Mouse (Mus musculus) myocyte (in vitro differentiated cells): Measurements from ENCODE around the gene Tnfrsf14.

Source experiments
- E2F4 ChIP-seq: IDR thresholded peaks from one replicate; pipeline ENCODE4 v1.6.1; 2011; ENCODE audit warnings: mild to moderate bottlenecking, control low read depth, moderate library complexity; ENCODE audit not compliant: insufficient read depth
- MYOD1 ChIP-seq, 3 experiments: IDR thresholded peaks; one replicate each; pipeline ENCODE4 v1.6.1; 2011; ENCODE audit warnings: control low read depth in 2 of 3, low read depth in 2 of 3, mild to moderate bottlenecking in 2 of 3, moderate library complexity in 1 of 3; ENCODE audit not compliant: insufficient read length in 2 of 3, control insufficient read depth in 1 of 3
- MYOG ChIP-seq, 3 experiments: IDR thresholded peaks; one replicate each; pipeline ENCODE4 v1.6.1; 2011; ENCODE audit warnings: control low read depth in 2 of 3, low read depth in 2 of 3, mild to moderate bottlenecking in 2 of 3; ENCODE audit not compliant: insufficient read length in 2 of 3, control insufficient read depth in 1 of 3, insufficient read depth in 1 of 3
- POLR2A ChIP-seq: IDR thresholded peaks from one replicate; pipeline ENCODE4 v1.6.1; 2011; ENCODE audit warnings: low read depth, mild to moderate bottlenecking, control low read depth, moderate library complexity; ENCODE audit not compliant: insufficient read length
- REST ChIP-seq: IDR thresholded peaks from one replicate; pipeline ENCODE4 v1.6.1; 2011; ENCODE audit warnings: mild to moderate bottlenecking, control low read depth, moderate library complexity; ENCODE audit not compliant: insufficient read depth, insufficient read length
- SRF ChIP-seq: IDR thresholded peaks from one replicate; pipeline ENCODE4 v1.6.1; 2011; ENCODE audit warnings: low read depth; ENCODE audit not compliant: control insufficient read depth, insufficient read length
- TCF12 ChIP-seq: IDR thresholded peaks from one replicate; pipeline ENCODE4 v1.6.1; 2011; ENCODE audit warnings: mild to moderate bottlenecking, control low read depth; ENCODE audit not compliant: poor library complexity, insufficient read depth, severe bottlenecking
- TCF3 ChIP-seq: IDR thresholded peaks from one replicate; pipeline ENCODE4 v1.6.1; 2011; ENCODE audit warnings: low read depth, control low read depth; ENCODE audit not compliant: insufficient read length
- USF1 ChIP-seq: IDR thresholded peaks from one replicate; pipeline ENCODE4 v1.6.1; 2011; ENCODE audit warnings: low read depth, mild to moderate bottlenecking, control low read depth, moderate library complexity

- TF ChIP-seq POLR2A (no peak), USF1 (no peak), E2F4 (no peak), TCF12 (no peak), MYOD1 (IDR thresholded peaks at IDR 0.05; ENCODE audit: control insufficient read depth in 1 of 3, insufficient read length in 2 of 3, low read depth in 2 of 3) (no peak), TCF3 (no peak), MYOG (IDR thresholded peaks at IDR 0.05; ENCODE audit: control insufficient read depth in 1 of 3, insufficient read depth in 1 of 3, insufficient read length in 2 of 3, low read depth in 2 of 3) (no peak), SRF (no peak), REST (no peak)
Observed at GRCm38 (mm10) chr4:154911644-154912043, 16.7 kb downstream of the Tnfrsf14 start.
